Mouse (Mus musculus) 3134 (cell line): ENCODE measurements around the gene Uqcr11.

ENCODE experiments used
- DNase-seq: peaks from one replicate; pipeline ENCODE4 v3.0.0-alpha.2; 2011; ENCODE audit warnings: low spot score; ENCODE audit not compliant: insufficient read length; ENCODE audit errors: extremely low read depth

Gene Uqcr11

DNA sequence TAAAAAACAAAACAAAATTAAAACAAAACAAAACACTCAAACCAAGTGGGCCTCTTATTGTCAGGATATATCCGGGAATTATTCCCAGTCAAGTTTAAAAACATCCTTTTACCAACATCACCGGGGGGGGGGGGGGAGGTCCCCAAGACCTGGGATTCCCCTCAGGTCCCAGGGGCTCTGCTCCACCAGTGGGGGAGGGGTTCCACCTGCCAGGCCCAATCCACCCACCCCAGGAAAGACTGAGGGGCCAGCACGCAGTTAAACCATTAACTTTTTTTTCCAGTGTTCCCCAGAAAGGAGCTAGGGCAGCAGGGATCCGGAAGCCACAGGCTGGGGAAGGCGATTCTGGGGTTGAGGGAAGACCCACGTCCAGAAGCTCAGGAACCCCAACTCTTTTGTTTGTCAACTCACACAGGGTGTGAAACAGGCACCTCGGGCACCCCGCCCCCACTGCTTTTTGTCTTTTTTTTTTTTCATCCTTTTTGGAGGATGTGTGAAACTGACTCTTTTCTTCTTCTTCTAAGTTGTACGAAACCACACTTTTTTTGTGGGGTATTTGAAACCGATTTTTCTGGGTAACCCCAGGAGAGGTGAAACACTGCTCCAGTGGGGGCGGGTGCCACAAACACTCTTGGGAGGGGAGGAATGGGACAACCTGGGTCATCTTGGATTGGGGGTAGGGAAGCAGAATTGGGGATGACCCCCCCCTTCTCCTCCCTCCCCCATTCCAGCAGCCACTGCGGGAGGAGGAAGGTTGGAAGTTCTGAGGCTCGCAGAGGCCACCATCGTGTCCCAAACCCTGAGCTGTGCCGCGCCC lies 25.1 kb upstream of the Uqcr11 start:
- no peak for DNase-seq

DNA sequence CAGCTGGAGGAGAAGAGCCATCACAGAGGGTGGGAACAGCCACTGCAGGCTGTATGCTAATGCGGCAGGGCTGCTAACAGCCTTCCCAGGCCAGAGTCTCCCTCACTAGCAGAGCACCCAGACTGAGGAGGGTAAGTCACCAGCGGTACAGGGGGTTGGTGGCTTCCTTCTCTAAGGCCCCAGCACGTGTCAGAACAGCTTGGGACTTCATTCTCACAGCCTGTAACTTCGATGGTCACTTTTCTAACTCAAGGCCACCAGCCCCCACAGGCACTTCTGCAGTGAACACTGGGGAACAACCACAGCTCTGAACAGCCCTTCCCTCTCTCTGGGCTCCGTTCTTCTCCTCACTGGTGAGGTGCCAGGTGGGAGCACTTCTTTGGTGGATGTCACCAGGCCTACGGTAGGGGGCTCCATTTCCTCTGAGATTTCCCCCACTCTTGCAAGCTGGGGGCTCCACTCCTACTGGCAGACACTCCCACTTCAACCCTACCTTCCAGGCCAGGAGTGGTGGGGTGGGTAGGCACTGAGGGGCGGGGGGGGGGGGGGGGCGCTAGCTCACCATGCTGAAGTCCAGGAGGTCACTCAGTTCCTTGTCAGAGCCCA lies 23.8 kb upstream of the Uqcr11 start:
- no peak for DNase-seq

DNA sequence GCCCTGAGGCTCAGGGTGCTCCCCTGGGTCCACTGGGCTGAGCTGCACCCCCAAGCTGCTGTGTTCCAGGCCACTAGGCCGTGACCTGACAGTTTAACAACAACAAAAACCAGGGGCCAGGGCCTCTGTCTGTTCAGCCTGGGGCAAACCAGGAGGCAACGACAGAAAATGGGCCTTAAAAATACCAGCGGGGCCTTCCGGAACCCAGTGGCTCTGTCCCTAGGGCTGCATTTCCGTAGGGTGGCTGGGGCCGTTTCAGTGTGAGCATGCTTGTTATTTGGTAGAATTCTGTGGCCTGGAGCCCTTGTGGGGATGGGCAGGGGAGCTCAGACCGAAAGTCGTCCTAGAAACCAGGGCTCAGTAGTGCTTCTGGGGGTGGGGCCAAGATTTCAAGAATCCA lies 23.2 kb upstream of the Uqcr11 start:
- no peak for DNase-seq

DNA sequence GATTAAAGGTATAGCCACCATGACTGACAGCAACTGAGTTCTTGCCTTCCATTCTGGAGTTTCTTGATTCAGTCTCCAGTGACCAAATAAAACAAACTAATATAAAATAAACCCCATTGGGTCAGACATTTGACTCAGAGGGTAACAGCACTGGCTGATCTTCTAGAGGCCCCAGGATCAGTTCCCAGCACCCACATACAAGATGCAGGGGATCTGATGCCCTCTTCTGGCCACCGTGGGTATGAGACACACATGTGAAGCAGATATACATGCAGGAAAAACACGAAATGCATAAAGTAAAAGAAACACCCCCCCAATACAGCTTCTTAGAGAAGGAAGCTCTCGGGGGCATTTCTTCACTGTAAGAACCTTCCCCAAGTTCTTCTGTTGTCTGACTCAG lies 18.4 kb upstream of the Uqcr11 start:
- DNase-seq = no peak

DNA sequence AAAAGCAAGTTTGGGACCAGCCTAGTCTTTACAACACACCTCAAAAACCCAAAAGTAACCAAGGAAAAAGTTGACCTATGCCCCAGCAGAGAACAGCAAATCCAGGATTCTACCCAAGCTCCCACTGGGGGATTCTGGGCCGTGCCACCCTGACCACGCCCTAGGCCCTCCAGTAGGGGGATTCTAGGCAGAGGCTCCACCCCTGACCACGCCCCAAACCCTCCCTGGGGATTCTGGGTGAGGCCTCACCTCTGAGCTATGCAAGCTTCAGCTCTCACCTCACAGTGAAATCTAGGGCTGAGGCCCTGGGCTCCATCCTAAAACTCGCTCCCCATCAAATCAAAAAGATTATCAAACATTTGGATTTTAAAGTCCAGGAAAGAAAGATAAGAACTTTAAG lies 16.9 kb upstream of the Uqcr11 start:
- DNase-seq = no peak

DNA sequence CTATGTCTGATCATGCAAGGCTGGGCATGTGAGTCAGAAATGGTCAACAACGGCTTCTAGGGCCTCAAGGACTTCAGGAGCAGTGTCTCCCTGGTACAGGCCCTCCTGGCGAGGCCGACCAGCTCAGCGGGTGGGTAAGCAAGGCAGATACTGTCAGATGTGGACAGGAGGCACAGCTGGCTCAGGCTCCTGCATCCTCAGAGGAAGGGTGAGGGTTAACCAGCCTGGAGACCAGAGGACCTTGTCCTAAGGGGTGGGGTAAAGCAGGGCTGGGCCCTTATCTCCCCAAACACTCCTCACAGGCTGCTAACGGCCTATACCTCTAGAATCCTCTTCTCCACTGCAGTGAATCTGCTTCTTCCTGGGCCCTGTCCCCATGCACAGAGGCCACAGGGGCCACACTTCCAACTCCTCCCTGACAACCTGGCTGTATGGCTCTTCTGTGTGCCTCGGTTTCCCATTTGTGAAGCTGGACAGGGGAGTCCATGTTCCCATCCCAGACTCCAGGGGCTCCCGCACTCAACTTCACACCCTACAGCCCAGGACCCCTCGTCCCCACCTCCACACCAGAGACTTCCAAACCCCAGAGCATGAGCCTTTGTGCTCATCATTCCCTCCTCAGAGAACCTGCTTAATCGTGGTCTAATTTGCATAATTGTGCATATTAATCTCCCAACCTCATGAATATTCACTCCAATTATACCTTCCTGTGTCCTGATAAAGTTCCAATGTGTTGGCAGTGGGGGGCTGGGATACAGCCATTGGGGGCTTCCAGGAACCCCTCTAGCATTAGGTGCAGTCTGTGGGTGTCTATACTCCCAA lies 15.2 kb upstream of the Uqcr11 start:
- DNase-seq = no peak

DNA sequence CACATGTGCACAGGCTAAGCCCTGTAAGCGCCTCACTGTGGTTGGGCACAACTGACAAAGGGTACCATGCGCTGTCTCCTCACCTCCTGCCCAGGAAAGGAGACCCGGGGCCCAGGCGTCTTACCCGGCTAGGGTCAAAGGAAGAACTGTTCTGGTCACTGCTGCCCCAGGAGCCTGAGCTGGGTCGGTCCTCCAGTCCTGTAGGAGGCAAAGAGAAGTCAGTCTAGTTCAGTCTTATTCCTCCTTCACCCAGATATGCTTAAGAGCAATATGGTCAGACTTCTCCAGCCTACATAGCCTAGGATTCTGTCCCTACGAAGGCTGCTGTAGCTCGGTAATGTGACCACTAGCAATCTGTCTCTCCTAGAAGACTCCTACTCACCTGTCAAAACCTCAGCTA lies 14.6 kb upstream of the Uqcr11 start:
- no peak for DNase-seq

DNA sequence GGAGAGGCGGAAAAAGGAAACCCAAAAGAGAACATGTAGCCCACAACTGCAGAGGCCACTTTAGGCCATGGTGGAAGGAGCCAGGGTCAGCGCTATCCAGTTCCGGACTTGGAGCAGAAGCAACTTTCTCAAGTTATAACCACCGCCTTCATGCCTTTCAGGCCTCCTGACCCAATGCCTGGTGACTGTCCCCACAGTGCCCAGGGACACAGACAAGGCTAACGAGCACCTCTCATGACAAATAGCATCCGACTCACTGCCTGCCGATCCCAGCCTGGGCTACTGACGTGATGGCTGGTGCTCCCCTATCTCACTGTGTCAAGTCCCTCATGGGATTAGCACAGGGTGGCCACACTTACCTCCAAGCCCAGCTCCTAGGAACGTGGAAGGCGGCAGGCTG lies 14.1 kb upstream of the Uqcr11 start:
- no peak for DNase-seq

DNA sequence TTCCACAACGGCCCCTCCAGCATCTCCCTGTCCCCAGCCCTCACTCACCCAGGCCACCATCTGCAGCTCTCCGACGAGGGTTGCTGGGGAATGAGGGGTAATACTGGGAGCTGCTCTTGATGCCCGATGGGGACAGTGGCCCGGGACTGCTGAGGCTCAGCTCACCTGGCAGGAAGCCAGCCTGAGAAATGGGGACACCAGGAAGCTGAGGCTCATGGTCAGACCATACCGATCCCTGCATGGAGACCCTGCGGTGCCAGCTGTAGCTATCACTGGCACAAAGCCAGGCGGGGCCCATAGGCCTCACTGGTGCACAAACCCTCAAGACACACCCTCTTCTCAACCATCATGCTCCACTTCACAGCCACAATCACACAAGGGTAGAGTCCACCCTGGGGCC lies 12.8 kb upstream of the Uqcr11 start:
- no peak for DNase-seq

DNA sequence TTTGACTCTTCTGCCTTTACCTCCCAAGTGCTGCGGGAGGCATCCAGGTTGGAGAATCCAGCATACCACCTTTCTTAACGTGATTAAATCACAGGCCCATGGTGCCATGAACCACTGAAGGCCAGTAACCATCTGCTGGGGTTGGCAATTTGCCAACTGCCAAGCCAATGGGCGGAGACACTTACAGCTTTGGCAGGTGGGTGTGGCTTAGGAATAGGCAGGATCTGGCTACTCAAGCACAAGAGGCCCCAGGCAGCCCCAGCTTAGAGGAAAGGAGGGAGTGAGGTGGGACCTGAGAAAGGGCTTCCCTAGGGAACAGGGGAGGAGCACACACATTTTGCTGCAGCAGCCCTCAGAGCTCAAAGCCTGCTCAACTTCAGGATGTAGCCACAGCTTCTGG lies 11.7 kb upstream of the Uqcr11 start:
- peak; percentile 41 for DNase-seq

DNA sequence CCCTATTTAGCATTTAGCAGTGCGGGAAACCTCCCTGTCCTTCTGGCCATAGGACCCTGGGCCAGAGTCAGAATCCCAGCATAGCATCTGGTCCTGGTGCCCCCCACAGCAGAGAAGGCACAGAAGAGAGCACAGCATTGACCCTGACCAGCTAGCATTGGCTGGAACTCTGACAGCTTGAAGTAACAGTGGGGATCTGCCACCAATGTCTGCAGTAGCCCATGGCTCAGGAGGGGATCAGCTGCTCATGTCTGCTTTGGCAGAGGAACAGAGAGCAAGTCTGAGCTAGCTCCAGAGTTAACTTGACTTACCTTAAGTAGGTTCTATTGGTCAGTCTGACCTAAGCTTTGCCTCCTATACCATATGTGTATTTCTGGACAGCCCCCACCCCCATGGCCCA lies 11.2 kb upstream of the Uqcr11 start:
- DNase-seq = no peak

DNA sequence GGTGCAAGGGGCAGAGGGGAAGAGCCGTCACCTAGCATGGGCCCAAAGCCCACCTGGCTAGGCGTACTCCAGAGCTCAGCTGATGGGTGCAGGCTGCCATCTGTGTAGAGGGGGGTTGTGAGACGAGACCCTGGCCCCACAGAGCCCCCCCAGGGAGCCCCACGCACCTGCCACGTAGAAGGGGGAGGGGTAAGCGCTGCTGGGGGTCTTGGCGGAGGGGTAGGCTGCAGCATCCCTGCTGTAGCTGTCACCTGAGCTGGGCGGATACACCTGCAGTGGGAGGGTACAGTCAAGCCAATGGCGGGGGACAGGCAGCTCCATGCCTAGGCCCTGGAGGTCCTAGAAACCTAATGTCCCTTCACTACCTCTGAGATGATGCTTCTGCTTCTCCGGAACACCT lies 10.7 kb upstream of the Uqcr11 start:
- DNase-seq = no peak

DNA sequence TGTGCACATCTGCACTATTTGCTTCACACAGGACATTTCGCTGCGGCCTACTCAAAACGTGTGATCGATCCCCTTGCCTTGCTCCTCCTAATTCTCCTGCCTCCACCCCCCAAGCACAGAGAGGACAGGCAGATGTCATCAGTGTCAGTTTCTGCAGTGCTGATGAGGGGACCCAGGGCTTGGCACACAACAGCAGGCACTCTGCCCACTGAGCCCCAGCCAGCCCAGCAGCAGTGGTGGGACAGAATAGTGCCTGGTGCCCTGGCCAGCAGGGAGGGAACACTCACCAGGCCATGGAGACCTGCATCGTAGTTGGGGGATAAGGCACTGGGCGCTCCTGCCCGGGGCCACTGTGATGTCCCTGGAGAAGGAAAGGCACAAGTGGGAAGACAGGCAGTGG lies 8.9 kb upstream of the Uqcr11 start:
- no peak for DNase-seq

DNA sequence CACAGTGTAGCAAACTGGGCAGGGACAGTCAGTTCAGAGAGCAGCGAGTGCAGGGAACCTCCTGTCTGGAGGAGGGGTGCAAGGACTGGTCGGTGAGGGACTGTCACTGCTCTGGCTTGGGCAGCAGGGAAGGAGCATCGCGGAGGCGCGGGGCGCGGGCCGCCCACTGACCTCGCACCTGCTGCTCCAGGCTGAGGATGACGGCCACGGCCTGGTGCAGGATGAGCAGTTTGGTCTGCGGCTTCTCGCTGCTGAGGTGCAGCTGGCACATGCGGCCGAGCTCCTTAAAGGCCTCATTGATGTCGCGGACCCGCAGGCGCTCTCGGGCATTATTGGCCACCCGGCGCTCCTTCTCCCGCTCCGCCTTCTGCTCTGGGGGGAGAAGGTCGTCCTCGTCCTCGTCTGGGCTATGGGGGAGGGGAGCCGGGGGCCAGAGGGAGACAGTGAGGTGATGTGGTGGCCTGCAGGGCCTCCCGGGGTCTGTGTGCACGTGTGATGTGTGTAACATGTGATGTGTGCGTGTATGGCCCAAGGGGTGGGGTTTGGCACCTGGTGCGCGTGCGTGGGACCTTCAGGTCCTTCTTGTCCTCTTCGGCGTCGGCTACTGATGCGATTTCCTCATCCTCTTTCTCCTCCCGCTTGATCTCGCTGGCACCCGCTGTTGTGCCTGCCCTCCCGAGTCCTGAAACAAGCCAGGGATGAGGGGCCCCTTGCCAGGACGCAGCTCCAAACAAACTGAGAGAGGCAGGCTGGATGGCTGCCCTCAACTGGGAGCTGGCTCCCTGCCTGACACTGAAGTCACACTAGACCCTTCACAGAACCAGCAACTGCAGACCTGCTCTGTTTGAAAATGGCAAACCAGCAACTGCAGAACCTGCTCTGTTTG lies 6.3 kb upstream of the Uqcr11 start:
- DNase-seq = no peak

DNA sequence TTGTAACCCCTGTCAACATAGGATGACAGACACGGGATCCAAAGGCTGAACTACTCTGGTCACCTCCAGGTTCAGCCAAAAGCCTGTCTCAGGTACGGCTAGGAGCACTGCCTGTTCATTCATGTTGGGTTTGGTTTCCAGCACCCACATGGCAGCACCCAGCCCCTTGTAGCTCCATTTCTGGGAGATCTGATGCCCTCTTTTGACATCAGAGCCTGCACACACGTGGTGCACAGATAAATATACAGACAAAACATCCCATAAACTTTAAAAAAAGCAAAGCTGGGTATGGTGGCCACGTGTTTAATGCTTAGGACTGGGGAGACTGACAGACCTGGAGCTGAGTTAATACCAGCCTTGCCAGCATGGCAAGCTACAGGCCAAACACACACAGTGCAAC lies 1.3 kb upstream of the Uqcr11 start:
- no peak for DNase-seq

DNA sequence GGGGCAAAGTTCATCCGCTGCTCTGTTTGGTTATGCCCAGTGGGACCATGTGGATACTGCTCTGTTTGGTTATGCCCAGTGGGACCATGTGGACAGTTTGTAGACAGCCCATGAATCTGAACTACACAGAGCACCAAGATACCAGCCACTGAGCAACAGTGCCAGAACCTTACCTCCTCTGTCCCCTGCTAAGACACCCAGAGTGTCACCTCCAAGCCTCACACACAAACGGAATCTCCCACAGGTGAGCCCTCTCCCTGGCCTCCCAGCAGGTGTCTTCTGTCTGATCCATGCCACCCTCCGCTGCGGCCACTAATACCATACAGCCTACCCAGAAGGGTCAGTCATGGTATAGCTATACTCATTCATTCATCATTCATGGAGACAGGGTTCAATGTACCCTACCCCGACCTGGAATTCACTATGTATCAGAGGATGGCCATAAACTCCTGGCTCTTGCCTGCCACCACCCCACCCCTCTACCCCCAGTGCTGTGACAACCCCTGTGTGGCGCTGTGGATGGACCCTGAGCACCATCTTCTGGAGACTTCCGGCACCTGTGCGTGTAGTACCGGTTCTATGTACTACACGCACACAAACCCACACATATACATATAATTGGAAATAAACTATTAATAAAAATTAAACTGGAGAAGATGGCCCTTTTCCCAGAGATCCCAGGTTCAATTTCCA lies 1.0 kb downstream of the Uqcr11 start:
- no peak for DNase-seq

DNA sequence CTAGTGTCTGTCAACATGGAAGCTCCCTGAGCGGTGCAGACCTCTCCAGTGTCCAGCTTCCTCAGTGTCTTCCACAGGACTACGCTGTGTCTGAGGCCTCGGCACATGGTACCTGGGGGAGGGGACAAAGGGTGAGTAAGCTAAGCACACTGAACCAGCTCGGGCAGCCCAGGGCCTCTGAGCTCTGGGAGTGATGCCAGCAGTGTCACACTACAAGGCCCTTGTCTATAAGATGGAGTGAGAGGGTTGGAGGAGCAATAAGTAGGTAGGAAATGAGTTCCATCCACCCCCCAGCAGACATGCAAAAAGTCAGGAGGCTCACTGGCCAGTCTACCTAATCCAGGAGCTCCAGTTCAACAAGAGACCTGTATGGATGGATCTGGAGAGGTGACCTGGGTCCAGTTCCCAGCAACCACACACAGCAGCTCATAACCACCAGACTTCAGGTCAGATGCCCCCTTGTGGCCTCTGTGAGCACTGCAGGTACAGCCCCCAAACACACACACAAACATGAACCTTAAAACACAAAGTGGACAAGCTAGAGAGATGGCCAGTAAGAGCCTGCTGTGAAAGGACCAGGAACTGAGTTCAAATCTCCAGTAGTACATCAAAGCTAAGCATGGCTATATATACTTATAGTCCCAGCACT lies 3.5 kb downstream of the Uqcr11 start:
- no peak for DNase-seq

DNA sequence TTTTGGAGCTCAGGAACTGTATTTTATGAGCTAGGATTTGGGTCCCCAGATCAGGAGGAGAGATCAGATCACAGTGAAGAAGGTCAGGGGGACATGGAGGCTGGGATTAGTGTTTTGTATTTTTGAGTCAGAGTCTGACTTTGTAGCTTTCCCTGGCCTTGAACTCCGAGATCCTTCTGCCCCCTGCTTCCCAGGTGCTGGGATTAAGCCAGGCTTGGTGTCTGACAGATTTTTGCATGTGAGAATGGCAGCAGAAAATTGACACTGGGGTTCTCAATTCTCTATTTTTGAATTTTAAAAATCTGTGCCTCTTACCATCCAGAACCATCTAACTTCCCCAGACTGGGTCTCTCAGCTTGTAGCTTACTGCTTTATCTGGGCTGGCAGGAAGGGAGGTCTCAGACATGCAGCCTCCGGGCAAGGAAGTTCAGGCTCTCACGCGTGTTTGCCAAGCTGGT lies 5.9 kb downstream of the Uqcr11 start:
- no peak for DNase-seq

DNA sequence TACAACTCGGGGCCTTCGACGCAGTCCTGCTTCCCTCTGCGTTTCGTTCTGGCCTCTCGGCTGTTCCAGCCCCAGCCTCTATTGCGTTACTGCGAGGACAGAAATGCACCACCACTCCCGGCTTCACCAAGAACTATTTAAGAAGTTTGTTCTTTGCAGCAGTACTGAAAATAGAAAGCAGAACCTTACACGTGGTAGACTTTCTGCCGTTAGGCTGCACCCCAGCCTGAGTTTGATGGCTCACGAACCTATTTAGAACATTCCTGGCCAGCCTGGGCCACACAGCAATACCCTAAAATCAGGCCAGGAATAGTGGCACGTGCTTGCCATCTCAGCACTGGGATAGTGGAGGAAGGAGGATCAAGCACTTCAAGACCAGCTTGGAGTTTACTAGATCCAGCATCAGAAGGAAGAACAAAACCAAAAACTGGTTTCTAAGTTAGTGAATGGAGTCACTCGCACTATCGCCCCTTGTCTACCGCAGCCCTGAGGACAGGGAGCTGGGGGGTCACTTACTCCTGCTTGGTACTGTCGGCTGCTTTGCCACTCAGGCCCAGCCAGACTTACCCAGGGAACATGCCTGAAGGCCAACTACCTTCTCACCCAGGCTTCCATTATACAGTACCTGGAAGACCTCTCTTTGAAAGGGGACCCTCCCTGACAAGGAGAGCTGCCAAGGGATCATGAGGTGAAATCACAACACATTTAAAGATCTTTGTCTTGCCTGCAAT lies 6.5 kb downstream of the Uqcr11 start:
- DNase-seq = no peak
